Mouse (Mus musculus) cerebellum, adult 9-10 months (tissue): Measurements from ENCODE around the gene Gpalpp1.
A peak's percentile ranks its signal among the peaks of the same experiment; 100 is the strongest.

Experiments used
- DNase-seq: peaks from one replicate; pipeline ENCODE4 v3.0.0; 2022

Gene Gpalpp1

GRCm38 (mm10) chr14:76097815-76098214 lies 12.7 kb downstream of the Gpalpp1 start:
- no peak for DNase-seq

- no peak for DNase-seq
Measured at GRCm38 (mm10) chr14:76097244-76097643, 13.3 kb downstream of the Gpalpp1 start.

- DNase-seq: no peak
Measured at GRCm38 (mm10) chr14:76084188-76084587, 26.4 kb downstream of the Gpalpp1 start.

GRCm38 (mm10) chr14:76082086-76082636 lies 28.4 kb downstream of the Gpalpp1 start:
- no peak for DNase-seq

- no peak for DNase-seq
Measured at GRCm38 (mm10) chr14:76081451-76081850, 29.1 kb downstream of the Gpalpp1 start.

- DNase-seq: peak; percentile 38
Measured at GRCm38 (mm10) chr14:76077088-76077491, 33.5 kb downstream of the Gpalpp1 start.

- DNase-seq: no peak
Measured at GRCm38 (mm10) chr14:76076602-76077001, 34.0 kb downstream of the Gpalpp1 start.

GRCm38 (mm10) chr14:76075721-76076120 lies 34.8 kb downstream of the Gpalpp1 start:
- DNase-seq: no peak

- no peak for DNase-seq
Measured at GRCm38 (mm10) chr14:76074206-76074605, 36.4 kb downstream of the Gpalpp1 start.

GRCm38 (mm10) chr14:76072626-76073025 lies 37.9 kb downstream of the Gpalpp1 start:
- DNase-seq: no peak

GRCm38 (mm10) chr14:76069296-76069695 lies 41.3 kb downstream of the Gpalpp1 start:
- no peak for DNase-seq

GRCm38 (mm10) chr14:76068296-76068695 lies 42.3 kb downstream of the Gpalpp1 start:
- no peak for DNase-seq

- no peak for DNase-seq
Measured at GRCm38 (mm10) chr14:76067237-76067636, 43.3 kb downstream of the Gpalpp1 start.

GRCm38 (mm10) chr14:76059441-76059840 lies 51.1 kb downstream of the Gpalpp1 start:
- no peak for DNase-seq

GRCm38 (mm10) chr14:76053726-76054125 lies 56.8 kb downstream of the Gpalpp1 start:
- no peak for DNase-seq

GRCm38 (mm10) chr14:76051966-76052365 lies 58.6 kb downstream of the Gpalpp1 start:
- DNase-seq: no peak

GRCm38 (mm10) chr14:76045767-76046166 lies 64.8 kb downstream of the Gpalpp1 start:
- no peak for DNase-seq

- DNase-seq: no peak
Measured at GRCm38 (mm10) chr14:76044164-76044557, 66.4 kb downstream of the Gpalpp1 start.

- DNase-seq: no peak
Measured at GRCm38 (mm10) chr14:76043251-76044163, 67.1 kb downstream of the Gpalpp1 start.
